Mouse (Mus musculus) cerebellum, postnatal 25 days (tissue): Measurements from ENCODE around the gene Ctnnbip1.

Experiments
- DNase-seq, 2 experiments: peaks; one replicate each; pipeline ENCODE4 v3.0.0; 2021; ENCODE audit warnings: mixed read lengths in 2 of 2

Gene Ctnnbip1

GRCm38 (mm10) chr4:149523961-149524360 is 5.9 kb downstream of the Ctnnbip1 start:
- DNase-seq: no peak

DNA sequence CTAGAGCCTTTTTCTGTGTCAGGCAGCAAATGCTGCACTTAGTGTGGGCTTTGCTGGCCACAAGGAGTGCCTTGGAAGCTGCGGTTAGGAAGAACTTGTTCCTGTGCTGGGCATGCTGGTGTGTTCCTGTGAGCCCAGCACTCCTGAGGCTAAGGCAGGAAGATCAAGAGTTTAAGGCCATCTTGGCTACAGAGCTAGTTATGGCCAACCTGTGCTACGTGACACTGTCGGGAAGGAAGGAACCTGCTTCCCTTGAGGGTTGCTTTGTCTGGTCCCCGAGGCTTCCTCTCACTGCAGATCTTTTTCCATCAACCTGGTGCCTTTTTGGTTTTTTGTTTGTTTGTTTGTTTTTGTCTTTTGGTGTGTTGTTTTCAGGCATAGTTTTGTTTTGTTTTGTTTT is 7.1 kb downstream of the Ctnnbip1 start:
- DNase-seq: no peak

DNA sequence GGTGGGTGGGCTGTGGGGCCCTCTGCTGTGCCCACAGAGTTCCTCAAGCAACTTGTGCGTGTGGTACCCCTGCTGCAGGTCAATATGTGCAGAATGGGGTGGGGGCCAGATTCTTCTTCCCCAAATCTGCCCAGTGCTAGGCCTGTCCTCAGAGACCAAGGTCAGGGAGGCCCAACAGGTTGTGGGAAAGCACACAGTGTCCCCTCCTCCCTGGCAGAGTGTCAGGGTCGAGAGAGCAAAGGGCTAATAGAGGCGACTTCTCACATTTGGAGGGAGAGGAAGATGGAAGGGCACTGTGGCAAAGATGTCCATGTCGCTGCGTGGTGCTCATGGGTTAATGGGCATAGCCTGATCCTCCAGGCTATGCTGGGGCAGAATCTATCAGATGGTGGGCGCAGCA is 7.8 kb downstream of the Ctnnbip1 start:
- DNase-seq: no peak

GRCm38 (mm10) chr4:149526330-149526729 is 8.3 kb downstream of the Ctnnbip1 start:
- DNase-seq: no peak

- no peak for DNase-seq
These were observed 9.8 kb downstream of the Ctnnbip1 start for GRCm38 (mm10) chr4:149527621-149528354.

DNA sequence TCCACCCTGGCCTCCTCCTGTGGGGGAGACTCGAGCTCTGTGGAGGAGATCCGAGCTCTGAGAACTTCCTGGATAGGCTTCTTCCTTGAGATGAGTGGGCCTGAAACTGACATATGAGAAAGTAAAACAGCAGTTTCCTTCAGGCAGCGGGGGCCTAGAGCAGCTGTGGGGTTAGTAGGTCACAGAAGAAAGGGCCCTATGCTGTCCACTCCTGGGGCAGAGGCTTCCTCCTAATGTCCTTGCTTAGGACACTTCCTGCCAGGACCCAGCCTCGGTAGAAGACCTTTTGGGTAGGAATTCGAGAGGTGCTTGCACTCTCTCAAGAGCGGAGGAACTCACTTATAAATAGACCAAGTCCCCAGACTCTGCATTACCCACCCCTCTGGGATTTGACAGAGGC is 11.7 kb downstream of the Ctnnbip1 start:
- DNase-seq: no peak

GRCm38 (mm10) chr4:149539441-149539840 is 21.4 kb downstream of the Ctnnbip1 start:
- DNase-seq: no peak

- DNase-seq: no peak
These were observed 23.9 kb downstream of the Ctnnbip1 start for GRCm38 (mm10) chr4:149541935-149542334.

- no peak for DNase-seq
These were observed 24.4 kb downstream of the Ctnnbip1 start for GRCm38 (mm10) chr4:149542431-149542830.

DNA sequence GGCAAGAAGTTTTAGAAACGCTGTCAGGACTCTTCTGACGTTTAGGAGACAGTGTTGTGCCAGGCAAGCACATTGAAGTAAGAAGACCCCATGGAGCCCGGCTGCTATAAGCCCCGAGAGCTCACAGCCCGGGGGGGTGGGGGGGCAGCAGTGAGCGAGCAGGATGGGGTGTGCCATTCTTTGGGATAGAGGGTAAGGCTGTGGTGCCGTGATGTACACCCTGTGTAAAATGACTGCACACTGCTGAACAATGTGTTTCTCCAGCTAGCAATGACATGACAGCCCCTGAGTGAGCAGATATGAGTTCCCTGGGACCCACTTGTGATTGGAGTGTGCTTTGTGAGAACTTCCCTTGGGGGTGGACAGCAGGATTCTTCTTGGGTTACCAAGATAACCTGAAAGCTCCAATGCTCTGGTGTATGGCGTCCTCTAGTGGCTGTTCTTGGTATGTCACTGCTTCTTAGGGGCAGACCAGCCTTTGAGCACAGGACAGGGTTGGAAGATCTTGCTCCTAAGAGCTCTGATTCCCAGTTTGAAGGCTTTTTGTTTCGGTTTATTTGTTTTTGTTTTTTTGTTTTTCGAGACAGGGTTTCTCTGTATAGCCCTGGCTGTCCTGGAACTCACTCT is 25.0 kb downstream of the Ctnnbip1 start:
- peak; percentile 86 to 94 for DNase-seq

DNA sequence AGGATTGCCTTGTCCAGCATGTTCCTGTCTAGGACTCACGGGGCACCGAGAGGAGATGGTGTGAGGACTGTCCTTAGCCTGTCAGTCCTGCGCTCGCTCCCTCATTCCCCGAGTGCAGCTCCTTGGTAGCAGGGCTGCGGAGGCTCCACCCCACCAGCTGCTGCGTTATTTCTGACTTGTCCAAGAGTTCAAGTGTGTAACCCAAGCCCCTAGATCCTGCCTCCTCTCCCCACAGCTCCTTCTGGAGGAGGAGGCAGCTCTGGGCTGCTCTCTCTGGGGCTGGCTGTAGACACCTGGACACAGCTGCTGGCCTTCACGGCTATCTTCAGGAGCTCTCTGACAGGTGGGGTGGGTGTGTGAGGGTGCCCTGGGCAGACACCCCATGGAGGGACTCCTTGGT is 26.9 kb downstream of the Ctnnbip1 start:
- DNase-seq: peak; percentile 51 to 66

DNA sequence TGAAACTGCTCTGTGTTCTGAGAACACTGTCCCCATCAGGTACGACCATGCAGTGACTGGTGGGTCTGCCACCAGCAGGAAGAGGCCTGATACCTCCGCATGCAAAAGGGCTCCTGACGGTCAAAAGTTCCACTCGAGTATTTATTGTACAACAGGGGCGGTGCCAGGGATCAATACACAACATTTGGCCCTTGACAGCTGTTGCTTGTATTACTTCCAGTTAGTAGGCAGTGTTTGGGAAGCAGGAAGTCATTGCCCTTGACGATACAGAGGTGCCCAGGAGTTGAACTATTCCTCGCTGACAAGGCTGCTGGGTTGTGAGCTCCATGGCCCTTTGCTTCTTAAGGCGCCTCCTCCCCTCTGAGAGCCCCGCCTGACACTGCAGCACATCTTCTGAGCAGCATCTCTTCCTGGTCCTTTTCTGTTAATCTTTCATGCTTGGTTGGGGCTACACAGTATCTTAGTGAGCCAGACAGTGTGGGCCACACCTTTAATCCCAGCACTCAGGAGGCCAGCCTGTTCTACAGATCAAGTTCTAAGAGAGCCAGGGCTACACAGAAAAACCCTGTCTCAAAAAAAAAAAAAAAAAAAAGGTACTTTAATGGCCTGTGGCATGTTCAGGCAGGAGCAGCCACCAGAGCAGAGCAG is 28.9 kb downstream of the Ctnnbip1 start:
- DNase-seq: no peak

DNA sequence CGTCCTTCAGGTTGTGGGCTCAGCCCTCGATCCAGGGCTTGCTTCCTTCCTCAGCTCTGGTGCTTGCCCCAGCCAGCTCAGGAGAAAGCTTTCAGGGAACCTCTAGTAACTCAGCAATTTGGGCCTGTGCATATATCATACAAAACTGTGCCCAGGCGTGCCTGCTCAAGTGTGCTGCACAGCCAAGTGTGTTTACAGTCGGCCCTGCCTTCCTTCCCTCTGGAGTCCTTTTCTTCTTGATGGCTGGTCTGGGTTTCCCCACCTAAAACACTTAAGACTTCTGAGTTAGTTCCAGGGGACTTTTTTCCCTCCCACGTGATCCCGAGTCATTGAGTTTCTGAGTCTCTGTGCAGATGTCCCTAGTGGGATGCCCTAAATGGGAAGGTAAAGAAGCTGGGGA is 29.5 kb downstream of the Ctnnbip1 start:
- no peak for DNase-seq

DNA sequence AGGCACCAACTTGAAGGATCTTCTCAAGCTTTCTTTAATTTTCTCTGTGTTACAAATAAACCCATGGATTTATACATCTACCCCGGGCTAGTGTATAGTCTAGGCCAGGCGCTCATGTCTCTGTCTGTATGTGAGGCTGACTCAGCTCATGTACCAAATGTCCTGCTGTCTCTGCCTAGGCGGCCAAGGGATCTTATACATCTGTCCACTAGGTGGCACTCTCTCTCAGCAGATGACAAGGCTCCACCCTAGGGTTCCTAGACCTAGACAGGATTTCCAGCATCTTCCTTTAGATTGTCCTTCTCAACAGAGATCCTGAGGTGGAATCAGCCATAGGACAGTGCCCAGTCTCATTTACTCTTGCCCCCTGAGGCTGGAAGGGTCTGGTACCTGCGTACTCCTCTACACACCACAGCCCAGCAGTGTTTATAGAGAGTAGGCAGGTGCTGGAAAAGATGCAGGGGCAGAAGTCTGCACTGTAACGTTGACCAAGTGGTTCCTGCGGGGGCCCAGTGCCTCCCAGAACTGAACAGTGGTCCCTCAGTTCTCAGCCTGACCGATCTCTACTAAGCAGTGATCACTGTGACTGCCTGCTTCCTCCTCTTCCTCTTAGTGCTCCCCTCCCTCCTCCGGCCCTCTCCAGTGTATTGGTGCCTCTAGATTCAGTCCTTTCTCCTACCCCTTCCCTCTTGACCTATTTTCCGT is 31.3 kb downstream of the Ctnnbip1 start:
- peak; percentile 89 to 90 for DNase-seq

- DNase-seq: no peak
These were observed 32.8 kb downstream of the Ctnnbip1 start for GRCm38 (mm10) chr4:149550866-149551265.

DNA sequence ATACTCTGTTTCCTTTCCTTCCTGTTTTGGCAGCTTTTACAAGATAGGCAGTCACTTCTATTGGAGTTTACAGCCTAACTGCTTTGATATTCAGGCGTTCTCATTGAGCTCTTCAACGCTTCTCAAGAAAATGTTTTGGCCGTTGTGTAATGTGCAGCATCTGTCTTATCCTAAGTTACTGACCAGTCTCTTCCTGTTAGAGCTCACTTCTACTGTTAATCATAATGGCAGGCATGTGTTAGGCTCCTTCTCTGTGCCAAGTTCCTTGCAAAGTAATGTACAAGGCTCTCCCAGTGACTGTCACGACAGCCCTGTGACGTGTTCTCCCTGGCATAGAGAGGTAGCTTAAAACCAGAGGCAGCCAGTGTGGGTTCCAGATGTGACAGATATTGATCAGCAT is 33.7 kb downstream of the Ctnnbip1 start:
- no peak for DNase-seq

GRCm38 (mm10) chr4:149553834-149554233 is 35.8 kb downstream of the Ctnnbip1 start:
- no peak for DNase-seq

DNA sequence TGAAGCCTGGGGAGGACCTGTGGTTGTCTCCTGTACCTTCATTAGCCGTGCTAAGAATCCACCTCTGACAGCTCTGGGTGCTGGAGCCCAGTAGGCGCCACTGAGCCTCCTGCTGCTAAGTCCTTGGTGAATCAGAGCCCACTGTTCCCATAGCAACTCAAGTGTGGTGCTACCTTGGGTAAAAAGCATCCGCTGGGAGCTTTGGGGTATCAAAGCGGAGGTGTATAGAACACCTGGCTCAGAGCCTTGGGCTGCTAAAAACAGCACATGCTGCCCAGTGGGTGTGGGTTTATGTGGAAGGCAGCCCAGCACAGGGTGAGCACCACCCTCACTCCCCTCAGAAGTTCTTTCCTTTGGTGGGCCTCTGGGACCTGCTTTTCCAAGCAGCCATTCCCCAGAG is 38.1 kb downstream of the Ctnnbip1 start:
- DNase-seq: no peak

- no peak for DNase-seq
These were observed 39.9 kb downstream of the Ctnnbip1 start for GRCm38 (mm10) chr4:149557905-149558304.

DNA sequence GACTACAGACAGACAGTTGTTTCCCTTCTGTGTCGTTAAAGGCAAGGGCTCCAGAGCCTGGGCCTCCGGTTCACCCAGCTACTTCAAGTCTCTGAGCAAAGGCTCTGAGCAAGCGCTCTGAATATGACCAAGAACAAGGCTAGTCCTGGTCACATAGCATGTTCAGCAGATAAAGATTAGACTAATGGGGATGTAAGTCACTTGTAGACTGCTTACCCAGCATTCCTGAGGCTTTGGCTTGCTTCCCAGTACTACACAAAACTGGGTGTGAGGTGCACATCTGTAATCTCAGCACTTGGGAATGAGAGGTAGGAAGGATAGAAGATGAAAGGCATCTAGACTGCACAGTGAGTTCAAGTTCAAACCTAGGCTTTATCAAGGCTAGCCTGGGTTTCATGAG is 40.4 kb downstream of the Ctnnbip1 start:
- no peak for DNase-seq

DNA sequence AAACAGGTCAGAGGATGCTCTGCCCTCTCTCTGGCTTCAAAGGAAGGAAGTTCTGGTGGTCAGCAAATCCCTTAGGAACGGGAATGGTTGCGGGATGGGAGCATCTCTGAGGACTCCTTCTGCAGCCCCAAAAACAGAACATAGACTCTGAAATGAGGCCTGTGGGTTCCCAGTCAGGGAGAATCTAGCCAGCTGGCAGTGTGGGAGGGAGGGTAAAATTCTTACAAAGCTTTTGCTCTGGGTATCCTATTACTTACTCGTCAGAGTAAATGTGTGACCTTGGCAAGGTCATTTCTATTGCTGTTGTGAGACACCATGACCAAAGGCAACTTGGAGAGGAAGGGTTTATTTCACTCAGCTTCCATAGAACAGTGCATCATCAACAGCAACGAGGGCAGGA is 43.4 kb downstream of the Ctnnbip1 start:
- DNase-seq: no peak

- peak; percentile 80 to 86 for DNase-seq
These were observed 44.2 kb downstream of the Ctnnbip1 start for GRCm38 (mm10) chr4:149561986-149562904.
